Mouse (Mus musculus) brain, adult 2 months (tissue): ENCODE results near the gene Arhgef17.

Experiments
- DNase-seq: peaks from one replicate; pipeline ENCODE4 v3.0.0; 2011; ENCODE audit warnings: low read depth, low spot score

The Arhgef17 gene

GRCm38 (mm10) chr7:100876293-100876692, 55.6 kb downstream of the Arhgef17 start:
- DNase-seq = no peak

- DNase-seq = no peak
Measured at GRCm38 (mm10) chr7:100875822-100876221, 56.1 kb downstream of the Arhgef17 start.

- DNase-seq = no peak
Measured at GRCm38 (mm10) chr7:100873197-100873596, 58.7 kb downstream of the Arhgef17 start.

GRCm38 (mm10) chr7:100871892-100872291, 60.0 kb downstream of the Arhgef17 start:
- no peak for DNase-seq

GRCm38 (mm10) chr7:100871355-100871754, 60.6 kb downstream of the Arhgef17 start:
- DNase-seq = no peak

GRCm38 (mm10) chr7:100869877-100870629, 61.9 kb downstream of the Arhgef17 start:
- no peak for DNase-seq

- DNase-seq = no peak
Measured at GRCm38 (mm10) chr7:100868551-100868950, 63.4 kb downstream of the Arhgef17 start.

- no peak for DNase-seq
Measured at GRCm38 (mm10) chr7:100867561-100867960, 64.3 kb downstream of the Arhgef17 start.

GRCm38 (mm10) chr7:100866675-100867074, 65.2 kb downstream of the Arhgef17 start:
- DNase-seq = peak; percentile 85

GRCm38 (mm10) chr7:100862828-100863638, 68.9 kb downstream of the Arhgef17 start, which contains the start of gene Relt:
Gene Relt, minus strand, starts transcription at chr7:100863446.
- DNase-seq = peak; percentile 94

GRCm38 (mm10) chr7:100862353-100862752, 69.6 kb downstream of the Arhgef17 start:
- no peak for DNase-seq

GRCm38 (mm10) chr7:100861209-100861608, 70.7 kb downstream of the Arhgef17 start:
- no peak for DNase-seq

- no peak for DNase-seq
Measured at GRCm38 (mm10) chr7:100860450-100860849, 71.5 kb downstream of the Arhgef17 start.

GRCm38 (mm10) chr7:100855795-100856573, 75.9 kb downstream of the Arhgef17 start:
- peak; percentile 42 for DNase-seq

- DNase-seq = no peak
Measured at GRCm38 (mm10) chr7:100855300-100855699, 76.6 kb downstream of the Arhgef17 start.

GRCm38 (mm10) chr7:100854861-100855260, 77.0 kb downstream of the Arhgef17 start:
- DNase-seq = no peak

GRCm38 (mm10) chr7:100854137-100854814, 77.6 kb downstream of the Arhgef17 start:
- no peak for DNase-seq

GRCm38 (mm10) chr7:100853396-100853795, 78.5 kb downstream of the Arhgef17 start:
- DNase-seq = no peak

GRCm38 (mm10) chr7:100851481-100852356, 80.2 kb downstream of the Arhgef17 start:
- no peak for DNase-seq

GRCm38 (mm10) chr7:100849508-100849907, 82.4 kb downstream of the Arhgef17 start:
- no peak for DNase-seq
